Mouse (Mus musculus) adrenal gland, postnatal 25 days (tissue): ENCODE results near the gene A630001G21Rik. TPM values are rescaled to one million over a fixed set of nuclear protein-coding genes. Genes with fewer than 3 reads are reported as not detected.

Experiments used
- microRNA-seq, 2 experiments: library from miRNA; unstranded; fragments of <30 nt; microRNA quantifications; one replicate each; pipeline ENCODE4 v1.2.0; 2021
- total RNA-seq: library from RNA; stranded (reverse); gene quantifications from 2 replicates; pipeline ENCODE4 v1.2.3, GENCODE M21; 2021

A630001G21Rik gene
- total RNA-seq, 1 experiment from 2014 or later: 0.58 TPM

Small RNAs within 50 kb of the gene (microRNA-seq; reads per million reads assigned to microRNA genes)
- gene Gm25472 (0 reads per million in 2 experiments), gene Mir8096 (0 reads per million in 2 experiments)

Other genes starting within 250 kb of the A630001G21Rik start
- gene G530012D18Rik, start 203.0 kb downstream of the A630001G21Rik start, total RNA-seq: not detected in 2 replicates
- gene Sp110, start 179.8 kb downstream of the A630001G21Rik start, total RNA-seq: 4.0 and 4.9 TPM in 2 replicates
- gene Sp140, start 178.3 kb downstream of the A630001G21Rik start, total RNA-seq: 3.5 and 5.0 TPM in 2 replicates
- 18.4 and 19.8 TPM in 2 replicates for gene Sp100, start 128.7 kb downstream of the A630001G21Rik start, total RNA-seq
- gene Cab39, start 14.8 kb upstream of the A630001G21Rik start, total RNA-seq: 113 and 114 TPM in 2 replicates
- gene Itm2c, start 115.6 kb upstream of the A630001G21Rik start, total RNA-seq: 453 and 521 TPM in 2 replicates
- 0.27 TPM in 1 of 2 replicates, not detected in the other for gene 4933407L21Rik, start 149.8 kb upstream of the A630001G21Rik start, total RNA-seq
- 2.5 and 4.5 TPM in 2 replicates for gene Gpr55, start 182.4 kb upstream of the A630001G21Rik start, total RNA-seq
- not detected in 2 replicates for gene Spata3, start 238.2 kb upstream of the A630001G21Rik start, total RNA-seq